Mouse (Mus musculus) fibroblast of lung, adult 2 months (primary cell): ENCODE measurements at regions not wholly inside any gene's neighbourhood (a gene's known extent, or its start where the extent isn't known, plus 50 kb on each side); places are given as distances from the start of the nearest gene placed in this dataset.

Source experiments
- DNase-seq: peaks from one replicate; pipeline ENCODE4 v3.0.0-alpha.2; 2011; ENCODE audit warnings: low read depth

- no peak for DNase-seq
Observed at GRCm38 (mm10) chr6:122394160-122394559, 53.8 kb upstream of the Phc1 start.

DNA sequence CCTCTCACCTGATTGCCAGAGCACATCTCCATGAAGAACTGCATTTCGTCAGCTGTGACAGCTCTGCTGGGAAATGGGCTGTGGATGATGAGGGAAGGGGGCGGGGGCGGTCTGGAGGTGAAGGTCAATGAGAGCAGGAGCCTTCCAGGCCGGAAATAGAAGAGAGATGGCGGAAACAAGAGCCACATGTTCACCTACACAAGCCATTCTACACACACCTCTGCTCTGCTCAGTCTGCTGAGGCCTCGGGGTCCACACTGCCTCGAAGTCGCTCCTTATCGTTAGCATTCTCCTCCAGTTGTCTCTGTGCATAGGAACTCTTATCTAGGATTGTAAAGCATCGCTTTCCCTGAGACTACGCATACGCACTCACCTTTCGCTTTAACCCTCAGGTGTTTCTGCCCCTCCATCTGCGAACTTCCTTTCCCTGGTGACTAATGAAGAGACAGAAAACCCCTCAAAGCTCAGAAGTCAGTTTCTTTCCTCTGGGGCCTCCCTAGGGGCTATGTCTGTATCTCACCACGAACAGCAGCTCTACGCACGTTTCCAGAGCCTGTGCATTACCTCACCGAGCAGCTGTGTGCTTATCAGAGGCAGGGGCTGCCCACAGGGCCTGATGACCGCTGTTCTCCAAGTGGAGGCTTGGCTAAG lies 53.0 kb upstream of the Phc1 start:
- no peak for DNase-seq

DNA sequence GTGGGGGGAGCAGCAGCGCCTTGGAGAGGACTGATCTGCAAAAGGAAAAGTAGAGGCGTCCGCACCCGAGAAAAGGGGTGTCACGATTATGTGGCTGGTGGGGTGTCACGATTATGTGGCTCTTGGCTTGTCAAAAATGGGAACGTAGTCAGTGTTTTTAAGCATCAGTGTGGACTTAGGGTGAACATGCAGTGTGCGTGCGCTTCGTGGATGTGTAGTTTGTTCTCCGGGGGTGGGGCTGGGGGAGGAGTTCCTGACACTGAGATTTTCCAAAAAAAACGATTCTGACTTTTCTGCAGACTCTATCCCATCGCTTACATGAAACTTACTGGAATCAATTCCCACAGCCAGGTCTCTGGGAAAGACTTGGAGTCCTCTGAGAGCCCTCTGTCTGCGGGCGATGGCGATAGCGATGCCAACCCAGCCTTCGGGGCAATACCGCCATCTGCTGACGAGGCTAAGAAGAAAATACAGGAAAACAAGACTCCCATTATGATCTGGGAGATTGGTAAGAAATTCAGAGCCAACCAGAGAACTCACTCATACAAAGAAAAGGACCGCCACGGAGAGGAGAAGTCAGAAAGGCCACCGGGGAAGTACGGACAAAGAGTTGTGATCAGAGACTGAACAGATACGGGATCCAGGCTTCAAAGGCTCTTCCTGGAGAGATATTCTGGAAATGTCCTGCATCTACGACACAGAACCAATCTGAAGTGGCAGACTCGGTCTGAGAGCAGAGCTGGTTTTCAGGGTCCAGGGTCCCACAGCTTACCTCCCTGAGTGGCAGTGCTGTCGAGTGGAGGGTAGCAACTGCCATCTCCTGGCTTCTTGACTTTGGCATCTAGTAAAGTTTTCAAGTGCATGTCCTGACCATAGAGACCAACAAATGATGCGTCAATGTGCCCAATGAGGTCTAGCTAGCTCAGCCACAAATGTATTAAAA lies 51.6 kb upstream of the Phc1 start:
- DNase-seq = peak; percentile 71

DNA sequence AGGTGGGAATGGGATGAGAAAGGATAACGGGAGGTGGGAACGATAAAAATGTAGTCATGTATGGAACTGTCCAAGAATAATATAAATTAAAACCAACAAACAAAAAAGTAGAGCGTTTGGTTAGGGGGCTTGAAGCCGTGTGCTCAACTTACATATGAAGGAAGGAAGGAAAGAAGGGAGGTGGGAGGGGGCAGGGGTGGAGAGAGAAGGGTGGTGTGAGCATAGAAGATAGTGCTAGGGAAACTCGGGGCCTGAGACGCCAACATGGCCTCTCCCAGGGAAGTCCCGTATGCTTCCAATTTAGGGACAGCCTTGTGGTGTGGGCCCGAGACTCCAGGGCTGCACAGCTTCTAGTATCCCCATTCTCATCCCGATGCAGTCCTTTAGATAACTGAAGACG lies 50.8 kb upstream of the Phc1 start:
- no peak for DNase-seq

DNA sequence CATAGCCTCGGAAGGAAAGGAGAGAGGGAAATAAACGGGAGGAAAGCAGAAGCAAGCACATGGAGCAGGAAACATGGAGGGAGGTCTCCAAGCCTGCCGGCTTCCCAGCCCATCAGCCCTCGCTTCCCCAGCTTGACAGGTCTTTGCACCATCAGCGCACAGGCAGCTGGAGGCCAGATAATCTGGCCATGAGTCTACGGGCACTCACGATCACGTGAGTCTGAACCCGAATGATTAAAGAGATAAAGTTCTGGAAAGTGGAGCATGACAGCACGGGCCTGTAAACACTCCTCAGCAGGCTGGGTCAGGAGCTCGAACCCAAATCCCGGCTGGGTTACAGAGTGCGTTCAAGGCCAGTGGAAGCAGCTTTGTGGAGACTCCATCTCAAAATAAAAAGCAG lies 50.4 kb upstream of the Phc1 start:
- no peak for DNase-seq
